Mouse (Mus musculus) left cerebral cortex, postnatal 10 days (tissue): ENCODE data around the gene Preb. TPM values are rescaled to one million over a fixed set of nuclear protein-coding genes. Genes with fewer than 3 reads are reported as not detected.

ENCODE experiments used
- DNase-seq, 2 experiments: peaks; one replicate each; pipeline ENCODE4 v3.0.0; 2021 to 2022; ENCODE audit warnings: low spot score in 2 of 2, mixed read lengths in 1 of 2; ENCODE audit errors: extremely low spot score in 1 of 2
- intact Hi-C: fragments of 180-260 bp; cut with DNase I; formaldehyde crosslinking; loops from one replicate; pipeline ENCODE4 v1.15.1; 2025
- total RNA-seq, 2 experiments: library from RNA; stranded (reverse); gene quantifications; 2 replicates each; pipeline ENCODE4 v1.2.3; 2021

Preb gene
- total RNA-seq, 2 experiments from 2014 or later, result 116 to 122 TPM

DNA sequence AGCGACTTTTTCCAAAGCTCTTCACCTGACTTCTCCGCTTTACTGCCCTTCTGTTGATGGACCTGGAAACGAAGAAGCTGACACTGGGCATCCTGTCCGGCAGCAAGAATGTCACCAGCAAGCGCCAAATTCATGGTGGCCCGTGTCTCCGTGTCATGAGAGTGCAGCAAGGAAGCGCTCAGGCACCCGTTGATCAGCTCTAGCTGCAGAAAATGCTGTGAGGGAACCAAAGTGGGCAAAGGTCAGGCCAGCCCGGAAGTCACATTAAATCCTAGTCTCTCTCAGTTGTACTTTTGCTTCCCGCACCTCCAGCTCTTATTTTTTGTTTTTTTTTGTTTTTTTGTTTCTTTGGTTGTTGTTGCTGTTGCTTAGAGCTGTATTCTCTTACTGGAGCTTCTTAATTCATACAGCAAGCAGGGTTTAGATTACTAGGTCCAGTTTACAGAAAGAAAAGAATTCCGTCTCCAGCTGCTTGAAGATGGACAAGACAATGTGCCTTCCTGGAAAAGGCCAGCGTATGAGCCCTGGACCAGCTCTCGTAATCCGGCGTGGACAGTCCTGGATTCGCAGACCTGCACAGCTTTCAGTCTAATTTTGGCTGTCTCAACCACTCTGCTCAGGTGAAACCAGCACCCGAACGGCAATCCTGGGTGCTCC lies 835 bp downstream of the Preb start:
- DNase-seq, result no peak
- intact Hi-C loops, result no loop called here

GRCm38 (mm10) chr5:30957891-30958290 lies 2.3 kb downstream of the Preb start:
- intact Hi-C loops, result no loop called here
- no peak for DNase-seq

DNA sequence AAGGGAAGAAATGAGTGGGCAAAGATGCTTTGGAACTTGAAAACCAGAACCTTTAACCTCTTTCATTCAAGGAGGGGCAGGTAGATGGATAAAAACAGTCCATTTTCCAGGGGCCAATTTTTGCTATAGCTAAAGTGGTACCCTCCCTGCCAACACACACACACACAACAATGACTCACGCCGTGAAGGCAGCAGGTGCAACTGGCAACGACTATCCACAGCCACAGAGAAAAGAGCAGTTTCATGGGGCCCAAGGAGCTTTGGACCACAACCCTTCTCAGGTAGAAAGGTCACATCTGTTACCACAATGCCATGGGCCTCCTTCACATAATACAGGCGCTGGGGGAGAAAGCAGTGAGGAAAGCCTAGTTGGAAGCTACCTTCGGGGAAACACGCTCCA lies 4.4 kb downstream of the Preb start:
- no peak for DNase-seq
- intact Hi-C loops, result no loop called here

GRCm38 (mm10) chr5:30954556-30954955 lies 5.6 kb downstream of the Preb start:
- intact Hi-C loops, result no loop called here

DNA sequence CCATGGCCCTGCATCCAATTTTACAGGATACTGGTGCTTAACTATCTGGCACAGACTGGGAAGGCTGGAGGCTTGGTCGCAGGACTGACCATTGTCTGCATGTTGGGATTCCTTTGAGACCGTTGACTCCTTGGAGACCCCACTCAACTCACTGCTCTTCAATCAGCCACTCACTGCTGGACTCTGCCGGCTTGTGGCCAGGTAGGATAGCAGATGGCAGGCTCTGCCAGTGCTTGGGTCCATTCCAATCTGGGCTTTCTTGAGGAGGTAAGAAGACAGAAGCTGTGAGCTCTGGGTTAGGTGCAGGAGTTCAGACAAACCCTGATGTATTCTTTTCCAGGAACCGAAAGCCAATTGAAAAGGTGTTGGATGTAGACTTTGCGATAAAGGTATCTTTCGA lies 6.1 kb downstream of the Preb start:
- no peak for DNase-seq
- intact Hi-C loops, result no loop called here

More at GRCm38 (mm10) chr5:30954556-30954955, 5.6 kb downstream of the Preb start:
- no peak for DNase-seq

- intact Hi-C loops, result no loop called here
- no peak for DNase-seq
Measured at GRCm38 (mm10) chr5:30952551-30952950, 7.6 kb downstream of the Preb start.

DNA sequence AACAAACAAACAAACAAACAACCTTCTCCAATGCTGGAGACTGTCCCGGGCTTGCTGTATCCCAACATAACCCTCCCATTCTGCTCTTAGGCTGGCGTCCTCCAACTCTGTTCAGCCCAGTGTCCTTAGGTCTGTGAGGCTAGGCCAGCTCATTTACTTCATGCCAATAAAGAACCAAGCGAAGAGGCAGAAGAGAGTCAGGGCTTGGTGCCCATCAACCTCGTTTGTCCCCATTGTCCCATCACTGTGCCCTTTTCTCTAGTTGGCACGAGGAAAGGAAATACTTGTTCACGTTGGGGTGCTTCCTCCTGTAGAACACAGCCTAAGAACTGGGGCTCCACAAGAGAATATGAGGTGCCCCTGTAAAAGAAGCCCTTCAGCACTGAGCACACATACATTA lies 8.5 kb downstream of the Preb start:
- DNase-seq, result no peak
- intact Hi-C loops, result no loop called here

GRCm38 (mm10) chr5:30950922-30951321 lies 9.2 kb downstream of the Preb start:
- no peak for DNase-seq
- intact Hi-C loops, result no loop called here

DNA sequence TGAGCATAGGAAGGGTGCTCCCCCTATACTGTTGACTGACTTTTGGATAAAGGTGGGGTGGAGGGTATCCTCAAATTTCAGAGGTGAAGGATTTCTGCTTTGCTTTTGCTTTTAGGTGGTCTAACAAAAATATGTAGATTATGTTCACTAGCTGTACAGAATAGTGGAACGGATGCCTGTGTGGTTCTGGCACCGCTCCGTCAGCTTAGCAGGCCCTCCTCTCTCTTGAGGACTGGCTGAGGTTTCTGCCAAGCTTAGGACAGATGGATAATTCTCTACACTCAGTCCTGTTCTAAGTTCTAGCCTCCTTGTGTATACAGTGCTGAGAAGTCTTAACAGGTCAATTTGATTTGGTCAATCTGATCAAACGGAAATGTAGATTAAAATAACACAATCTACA lies 9.7 kb downstream of the Preb start:
- intact Hi-C loops, result no loop called here
- DNase-seq, result no peak

- intact Hi-C loops, result loop anchor here (5.0 kb wide), 1 partner anchor 103 kb away; the partner anchor contains the start of gene Cad
- peak; percentile 94 to 97 for DNase-seq
Measured at GRCm38 (mm10) chr5:30949654-30950326, 10.4 kb downstream of the Preb start.

GRCm38 (mm10) chr5:30948620-30949019 lies 11.5 kb downstream of the Preb start:
- intact Hi-C loops, result loop anchor here (5.0 kb wide), 1 partner anchor 104 kb away; the partner anchor contains the start of gene Cad
- DNase-seq, result no peak

GRCm38 (mm10) chr5:30944956-30945781 lies 15.0 kb downstream of the Preb start, which contains the start of gene Cgref1:
Gene Cgref1, minus strand, starts transcription at chr5:30945591.
- peak; percentile 76 to 82 for DNase-seq
- intact Hi-C loops, result loop anchor here (5.0 kb wide), 1 partner anchor 107 kb away; the partner anchor contains the start of gene Cad

- intact Hi-C loops, result no loop called here
- DNase-seq, result no peak
Measured at GRCm38 (mm10) chr5:30944344-30944743, 15.8 kb downstream of the Preb start.

- intact Hi-C loops, result no loop called here
- no peak for DNase-seq
Measured at GRCm38 (mm10) chr5:30943004-30943403, 17.2 kb downstream of the Preb start.

- intact Hi-C loops, result loop anchor here (5.0 kb wide), 1 partner anchor 67 kb away; no protein-coding TSS in a partner anchor
- no peak for DNase-seq
Measured at GRCm38 (mm10) chr5:30934725-30935461, 25.3 kb downstream of the Preb start.

DNA sequence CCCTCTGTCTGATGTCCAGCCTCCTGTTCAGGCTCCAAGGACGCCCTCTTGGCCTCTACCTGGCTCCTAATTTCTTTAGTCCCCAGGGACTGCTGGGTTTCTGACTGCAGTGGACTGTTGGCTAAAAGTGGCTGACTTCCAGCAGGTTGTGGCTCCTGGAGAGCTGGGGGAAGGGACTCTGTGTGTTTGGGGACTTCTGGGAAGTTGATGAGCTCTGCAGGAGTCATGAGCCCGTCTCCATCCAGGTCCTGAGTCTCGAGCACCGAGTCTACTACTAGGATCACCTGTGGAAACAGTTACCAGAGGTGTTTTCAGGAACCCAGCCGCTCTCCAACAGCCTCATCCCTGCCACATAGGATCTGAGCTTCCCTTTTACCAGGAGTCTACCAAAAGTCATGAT lies 26.5 kb downstream of the Preb start:
- intact Hi-C loops, result loop anchor here (5.0 kb wide), 1 partner anchor 69 kb away; no protein-coding TSS in a partner anchor
- no peak for DNase-seq

- intact Hi-C loops, result loop anchor here (5.0 kb wide), 1 partner anchor 71 kb away; no protein-coding TSS in a partner anchor
- no peak for DNase-seq
Measured at GRCm38 (mm10) chr5:30931378-30931777, 28.8 kb downstream of the Preb start.

DNA sequence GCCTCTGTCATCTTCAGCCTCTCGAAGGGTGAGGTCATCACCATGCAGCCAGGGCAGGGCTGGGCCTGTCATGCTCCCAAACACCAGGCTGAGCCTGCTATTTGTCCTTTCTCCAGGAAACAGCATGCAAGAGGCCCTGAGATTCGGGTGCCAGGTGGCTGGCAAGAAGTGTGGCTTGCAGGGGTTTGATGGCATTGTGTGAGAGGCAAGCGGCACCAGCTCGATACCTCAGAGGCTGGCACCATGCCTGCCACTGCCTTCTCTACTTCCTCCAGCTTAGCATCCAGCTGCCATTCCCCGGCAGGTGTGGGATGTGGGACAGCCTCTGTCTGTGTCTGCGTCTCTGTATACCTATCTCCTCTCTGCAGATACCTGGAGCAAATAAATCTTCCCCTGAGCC lies 29.3 kb downstream of the Preb start:
- intact Hi-C loops, result loop anchor here (5.0 kb wide), 1 partner anchor 71 kb away; no protein-coding TSS in a partner anchor
- no peak for DNase-seq
